Mouse (Mus musculus) heart, adult 2 months (tissue): Measurements from ENCODE around the gene Nkx1-2.

Experiments used
- CTCF ChIP-seq: fragments of 200-600 bp; IDR thresholded peaks from 2 replicates; pipeline ENCODE4 v1.8.1; 2022; ENCODE audit warnings: antibody characterized with exemption, mild to moderate bottlenecking, moderate library complexity
- EP300 ChIP-seq: fragments of 200-500 bp; IDR thresholded peaks from 2 replicates; pipeline ENCODE4 v1.6.1; 2011; ENCODE audit warnings: low read depth, low read length, control low read depth; ENCODE audit not compliant: insufficient read depth
- POLR2A ChIP-seq: fragments of 200-500 bp; IDR thresholded peaks from 2 replicates; pipeline ENCODE4 v1.6.1; 2011; ENCODE audit warnings: mild to moderate bottlenecking, low read depth, low read length, control low read depth; ENCODE audit not compliant: insufficient read depth

- TF ChIP-seq POLR2A = no peak
- no peak for TF ChIP-seq CTCF
- TF ChIP-seq EP300 = no peak
Observed at GRCm38 (mm10) chr7:132624161-132624560, 24.7 kb upstream of the Nkx1-2 start.
